Mouse (Mus musculus): ENCODE data around the gene Nfe2l1. TPM values are rescaled to one million over a fixed set of nuclear protein-coding genes. Genes with fewer than 3 reads are reported as not detected.

Nfe2l1 gene
- total RNA-seq, 4 experiments from 2014 or later = 460 to 743 (median 603) TPM

GRCm38 (mm10) chr11:96843627-96844026, 13.9 kb upstream of the Nfe2l1 start:
- DNase-seq = no peak

- no peak for DNase-seq
Measured at GRCm38 (mm10) chr11:96840290-96840689, 10.5 kb upstream of the Nfe2l1 start.

- no peak for DNase-seq
Measured at GRCm38 (mm10) chr11:96839877-96840276, 10.1 kb upstream of the Nfe2l1 start.

GRCm38 (mm10) chr11:96839428-96839827, 9.7 kb upstream of the Nfe2l1 start:
- DNase-seq = no peak

DNA sequence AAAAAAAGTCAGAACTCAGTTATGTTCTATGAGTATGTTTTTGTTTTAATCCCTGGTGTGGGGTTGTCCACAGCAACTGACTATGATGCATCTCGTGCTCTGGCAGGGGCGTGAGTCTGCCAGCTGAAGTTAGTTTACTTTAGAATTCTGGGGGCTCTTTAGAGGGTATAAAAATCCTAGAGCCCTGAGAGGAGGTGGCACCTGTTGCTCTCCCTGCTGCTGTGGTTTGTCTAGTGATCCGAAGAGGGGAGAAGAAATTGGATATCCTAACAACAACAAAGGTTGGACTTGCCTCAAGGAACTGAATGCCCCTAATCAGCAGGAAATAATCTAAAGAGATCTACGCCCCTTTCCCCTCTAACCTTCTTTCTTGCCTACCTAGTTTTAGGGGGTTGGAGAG, 8.6 kb upstream of the Nfe2l1 start:
- no peak for DNase-seq

- no peak for DNase-seq
Measured at GRCm38 (mm10) chr11:96837298-96837697, 7.5 kb upstream of the Nfe2l1 start.

DNA sequence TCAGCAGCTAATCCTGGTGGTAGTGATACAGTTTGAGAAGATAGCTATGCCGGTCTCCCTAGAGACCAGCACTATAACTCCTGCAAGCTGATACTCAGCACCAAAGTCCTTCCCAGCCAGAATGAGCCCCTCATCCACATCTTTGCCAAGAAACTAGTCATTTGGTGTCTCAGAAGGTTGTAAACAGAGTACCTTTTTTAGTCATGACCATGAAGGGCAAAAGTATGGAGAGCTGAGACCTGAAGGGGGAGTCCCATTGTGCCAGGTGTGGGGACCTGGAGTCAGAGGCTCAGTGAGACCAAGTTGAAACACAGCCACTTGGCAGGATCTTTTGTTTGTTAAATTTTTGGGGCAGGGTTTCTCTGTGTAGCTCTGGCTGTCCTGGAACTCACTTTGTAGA, 4.4 kb upstream of the Nfe2l1 start:
- no peak for DNase-seq

- no peak for DNase-seq
Measured at GRCm38 (mm10) chr11:96832973-96833372, 3.2 kb upstream of the Nfe2l1 start.

DNA sequence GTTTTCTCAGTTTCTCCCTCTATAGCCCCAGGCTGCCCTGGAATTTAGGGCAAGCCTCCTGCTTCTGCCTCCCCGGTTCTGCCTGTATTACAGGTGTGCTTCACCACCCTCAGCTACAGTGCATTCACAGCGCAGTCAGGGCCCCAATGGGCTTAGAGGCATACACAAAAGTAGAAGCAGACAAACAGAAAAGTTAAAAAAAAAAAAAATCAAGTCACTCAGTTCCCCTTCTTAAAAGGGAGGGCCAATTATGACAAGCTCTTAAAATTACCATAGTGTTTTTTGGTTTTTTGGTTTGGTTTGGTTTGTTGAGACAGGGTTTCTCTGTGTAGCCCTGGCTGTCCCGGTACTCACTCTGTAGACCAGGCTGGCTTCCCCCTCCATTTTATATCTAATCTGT, 2.8 kb upstream of the Nfe2l1 start:
- DNase-seq = no peak

- no peak for DNase-seq
Measured at GRCm38 (mm10) chr11:96831516-96831915, 1.7 kb upstream of the Nfe2l1 start.

GRCm38 (mm10) chr11:96830539-96831216, 910 bp upstream of the Nfe2l1 start:
- no peak for DNase-seq

- DNase-seq = peak; percentile 87
Measured at GRCm38 (mm10) chr11:96829403-96829812, 360 bp downstream of the Nfe2l1 start.

DNA sequence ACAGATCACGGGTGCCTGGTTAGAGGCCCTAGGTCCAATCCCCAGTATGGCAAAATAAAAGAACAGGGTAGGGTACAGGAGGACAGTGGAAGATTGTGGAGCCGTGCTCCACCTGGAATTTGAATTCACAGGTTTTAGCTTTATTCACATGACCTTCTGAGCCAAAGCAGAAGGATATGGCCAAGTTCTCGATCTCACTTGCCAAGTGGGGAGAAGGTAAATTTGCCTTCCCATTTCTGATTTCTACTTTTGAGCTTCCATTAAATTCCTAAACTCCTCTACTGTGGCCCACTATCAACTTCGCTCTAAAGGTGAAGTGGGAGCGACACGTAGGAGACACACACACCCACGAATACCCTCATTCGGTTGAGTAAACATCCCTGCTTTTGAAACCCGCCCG, 887 bp downstream of the Nfe2l1 start:
- DNase-seq = no peak

DNA sequence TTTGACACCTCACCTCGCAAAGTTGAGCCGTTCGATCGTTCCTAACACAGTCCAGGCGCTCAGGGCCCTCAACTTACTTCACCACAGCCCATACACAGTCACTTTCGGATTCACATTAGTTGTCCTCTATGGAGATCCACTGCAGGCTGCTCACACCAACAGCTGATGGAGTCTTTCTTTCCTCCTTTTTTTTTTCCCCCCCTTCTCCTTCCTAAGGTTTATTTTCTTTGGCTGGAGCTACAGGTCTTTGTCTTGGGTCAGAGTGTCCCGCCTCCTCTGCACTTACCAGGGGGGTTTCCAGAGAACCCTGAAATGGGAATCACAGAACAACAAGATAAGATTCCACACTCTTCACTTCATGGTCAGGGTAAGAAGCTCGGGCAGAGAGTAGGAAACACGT, 1.9 kb downstream of the Nfe2l1 start:
- DNase-seq = no peak

DNA sequence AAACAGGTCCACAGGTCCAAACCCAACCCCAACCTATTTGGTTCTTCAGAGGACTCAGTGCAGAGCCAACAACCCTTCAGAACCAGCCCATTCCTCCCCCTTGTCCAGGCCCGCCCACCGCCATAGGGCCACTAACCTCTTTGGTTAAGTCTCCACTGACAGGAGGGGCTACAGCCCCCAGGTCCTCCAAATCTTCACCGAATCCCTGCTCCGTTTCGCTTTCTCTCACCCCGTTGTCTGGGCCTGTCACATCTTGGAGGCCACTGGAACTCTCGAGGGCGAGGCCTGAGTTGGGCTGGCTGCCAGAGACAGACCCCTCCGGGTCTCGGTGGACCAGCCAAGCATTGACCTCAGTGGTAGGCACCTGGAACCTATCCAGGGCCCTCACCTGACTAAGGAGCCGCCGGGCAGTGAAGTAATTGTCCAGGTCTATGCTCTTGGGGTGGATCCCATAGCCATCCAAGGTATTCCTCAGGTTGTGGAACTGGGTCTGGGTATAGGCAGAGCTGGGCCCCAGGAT, 2.6 kb downstream of the Nfe2l1 start:
- no peak for DNase-seq

DNA sequence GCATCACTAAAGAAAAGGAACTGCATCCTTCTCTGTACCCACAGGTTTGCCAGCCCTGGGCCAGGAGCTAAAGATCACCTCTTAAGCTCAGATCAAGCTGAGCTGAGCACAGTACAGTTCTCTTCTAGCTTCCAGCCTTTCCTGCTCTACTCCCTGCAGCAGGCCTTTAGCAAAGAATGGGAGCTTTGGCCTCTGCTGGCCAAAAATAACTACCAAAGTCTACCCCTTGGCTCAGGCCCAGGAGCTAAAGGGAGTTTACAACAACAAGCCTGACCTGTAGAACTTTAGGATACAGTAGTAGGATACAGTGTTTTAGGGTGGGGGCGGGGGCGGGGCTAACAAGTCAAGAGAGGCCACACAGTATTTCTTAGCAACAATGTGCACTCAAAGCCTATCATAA, 3.3 kb downstream of the Nfe2l1 start:
- no peak for DNase-seq

DNA sequence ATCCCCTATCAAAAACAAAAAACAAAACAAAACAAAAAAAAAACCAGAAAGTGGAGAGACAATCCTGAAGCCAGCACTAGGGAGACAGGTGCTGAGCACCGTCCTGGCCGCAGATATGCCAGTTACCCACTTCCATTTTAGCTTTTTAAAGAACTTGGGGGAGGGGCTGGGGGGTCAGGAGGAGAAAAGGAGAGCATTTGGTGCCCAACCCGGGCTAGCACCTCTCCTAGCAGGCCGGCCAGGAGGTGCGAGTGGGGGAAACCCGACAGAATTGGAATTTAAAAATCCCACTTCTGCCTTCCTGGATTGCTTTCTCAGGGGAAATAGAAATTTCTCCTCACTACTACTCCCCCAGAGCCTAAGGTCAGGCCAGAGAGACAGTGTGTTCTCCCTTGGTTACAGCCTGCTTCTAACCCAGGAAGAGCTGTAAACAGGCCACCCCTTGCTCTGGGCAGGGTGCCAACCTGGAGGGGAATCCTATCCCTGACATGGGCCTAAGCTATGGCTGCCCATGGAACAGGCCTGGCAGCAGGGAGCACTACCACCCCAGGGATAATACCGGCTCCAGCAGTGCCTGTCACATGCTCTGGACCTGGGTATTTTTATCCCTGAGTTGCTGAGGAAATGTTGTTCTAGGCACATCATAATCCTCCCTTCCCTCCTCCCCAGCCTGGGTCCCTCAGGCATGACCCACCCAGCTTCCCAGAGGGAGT, 4.8 kb downstream of the Nfe2l1 start:
- DNase-seq = peak; percentile 73

GRCm38 (mm10) chr11:96823880-96824782, 5.6 kb downstream of the Nfe2l1 start:
- DNase-seq = peak; percentile 91

DNA sequence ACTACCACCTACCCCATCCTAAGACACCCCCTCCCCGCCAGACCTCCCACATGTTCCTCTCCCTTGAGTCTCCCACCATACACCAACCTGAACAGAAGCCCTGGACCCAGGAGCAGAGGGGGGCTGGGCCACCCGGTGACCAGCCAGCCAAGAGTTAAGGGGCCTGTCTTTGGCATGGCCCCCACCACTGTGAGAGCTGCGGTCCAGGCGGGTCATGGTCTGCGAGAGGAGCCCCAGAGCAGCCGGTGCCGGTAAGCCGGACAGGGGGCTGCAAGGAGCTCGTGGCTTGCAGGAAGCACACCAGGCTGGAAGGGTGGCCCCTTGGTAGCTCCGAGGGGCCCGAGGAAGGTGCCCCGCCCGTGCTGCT, 6.3 kb downstream of the Nfe2l1 start:
- no peak for DNase-seq

DNA sequence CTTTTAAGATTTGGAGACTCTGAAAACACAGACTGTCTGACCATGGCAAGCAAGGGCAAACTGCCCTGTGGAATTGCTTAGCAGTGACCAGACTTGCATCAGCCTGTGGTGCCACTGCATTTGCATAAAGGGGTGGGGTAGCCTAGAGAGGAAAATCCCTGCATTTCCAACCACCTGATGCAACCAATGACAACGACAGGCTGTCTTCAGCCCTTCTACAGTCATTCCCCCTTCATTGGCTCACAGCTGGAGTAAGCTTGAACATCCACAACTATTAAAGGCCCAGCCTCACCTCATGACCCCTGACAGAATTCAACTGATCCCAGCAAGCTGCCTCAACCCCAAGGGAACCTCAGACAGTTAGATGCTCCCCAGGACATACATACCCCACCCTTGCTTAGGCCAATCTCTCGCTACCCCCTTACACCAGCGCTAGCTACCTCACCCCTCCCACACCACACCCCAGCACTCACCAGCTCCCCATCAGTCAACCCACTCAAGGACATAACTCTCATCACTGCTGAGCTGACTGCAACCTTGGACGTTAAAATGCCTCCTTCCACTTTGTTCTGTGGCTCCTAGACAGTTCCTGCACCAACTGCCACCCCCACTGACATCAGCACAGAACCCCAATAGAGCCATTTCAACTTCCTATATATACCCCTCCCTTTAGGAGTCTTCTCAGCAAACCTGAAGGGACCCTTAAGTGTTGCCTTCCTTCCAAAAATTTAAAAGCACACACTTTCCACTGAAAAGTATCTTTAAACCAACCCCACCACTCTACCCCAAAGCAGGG, 6.9 kb downstream of the Nfe2l1 start:
- DNase-seq = peak; percentile 78

DNA sequence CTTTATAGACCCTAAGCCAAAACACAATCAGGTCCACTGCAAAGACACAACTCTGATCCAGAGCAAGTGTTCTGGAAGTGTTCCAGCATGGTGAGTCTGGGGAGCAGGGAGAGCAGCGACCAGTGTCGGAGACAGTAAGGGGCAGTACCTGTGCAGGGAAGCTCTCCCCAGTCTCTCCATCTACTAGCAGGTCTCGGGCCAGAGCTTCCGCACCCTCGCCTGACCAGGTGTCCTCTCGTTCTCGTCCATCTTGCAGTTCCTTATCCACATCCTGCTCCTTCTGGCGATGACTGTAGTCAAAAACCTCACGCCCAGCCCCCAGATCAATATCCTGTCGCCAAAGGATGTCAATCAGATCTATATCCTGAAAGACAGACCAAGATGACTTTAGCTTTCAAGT, 7.8 kb downstream of the Nfe2l1 start:
- DNase-seq = no peak

GRCm38 (mm10) chr11:96818128-96818710, 11.5 kb downstream of the Nfe2l1 start:
- DNase-seq = no peak
